Mouse (Mus musculus) heart, postnatal 0 days (tissue): ENCODE results near the gene Gm6034.
"Not testable (repeated sequence)": the region's sequence is repeated elsewhere in the genome, so short reads cannot be mapped to it uniquely, and the experiment has no call there.

Source experiments
- CTCF ChIP-seq: IDR thresholded peaks from 2 replicates; pipeline ENCODE4 v1.5.1; 2016; ENCODE audit warnings: antibody characterized with exemption, control low read depth, low read depth
- EP300 ChIP-seq: IDR thresholded peaks from 2 replicates; pipeline ENCODE4 v1.6.1; 2016; ENCODE audit warnings: antibody characterized with exemption, low read depth

GRCm38 (mm10) chr17:36092520-36092919 is 49.8 kb downstream of the Gm6034 start:
- not testable (repeated sequence) for TF ChIP-seq CTCF, EP300
